Mouse (Mus musculus) bone marrow, adult 2 months (tissue): ENCODE measurements around the gene Ppih.

Source experiments
- CTCF ChIP-seq: fragments of 200-500 bp; IDR thresholded peaks from 2 replicates; pipeline ENCODE4 v1.5.1; 2011; ENCODE audit warnings: low read length, control low read depth; ENCODE audit not compliant: control insufficient read depth, insufficient read depth
- POLR2A ChIP-seq: fragments of 200-500 bp; IDR thresholded peaks from 2 replicates; pipeline ENCODE4 v1.6.1; 2011; ENCODE audit warnings: low read depth, mild to moderate bottlenecking, control low read depth, low read length, borderline replicate concordance; ENCODE audit not compliant: control insufficient read depth

- TF ChIP-seq CTCF (no peak), POLR2A (no peak)
Measured at GRCm38 (mm10) chr4:119284861-119285260, 35.5 kb downstream of the Ppih start.
